Mouse (Mus musculus): ENCODE measurements around the gene Dnaja2.

The Dnaja2 gene

DNA sequence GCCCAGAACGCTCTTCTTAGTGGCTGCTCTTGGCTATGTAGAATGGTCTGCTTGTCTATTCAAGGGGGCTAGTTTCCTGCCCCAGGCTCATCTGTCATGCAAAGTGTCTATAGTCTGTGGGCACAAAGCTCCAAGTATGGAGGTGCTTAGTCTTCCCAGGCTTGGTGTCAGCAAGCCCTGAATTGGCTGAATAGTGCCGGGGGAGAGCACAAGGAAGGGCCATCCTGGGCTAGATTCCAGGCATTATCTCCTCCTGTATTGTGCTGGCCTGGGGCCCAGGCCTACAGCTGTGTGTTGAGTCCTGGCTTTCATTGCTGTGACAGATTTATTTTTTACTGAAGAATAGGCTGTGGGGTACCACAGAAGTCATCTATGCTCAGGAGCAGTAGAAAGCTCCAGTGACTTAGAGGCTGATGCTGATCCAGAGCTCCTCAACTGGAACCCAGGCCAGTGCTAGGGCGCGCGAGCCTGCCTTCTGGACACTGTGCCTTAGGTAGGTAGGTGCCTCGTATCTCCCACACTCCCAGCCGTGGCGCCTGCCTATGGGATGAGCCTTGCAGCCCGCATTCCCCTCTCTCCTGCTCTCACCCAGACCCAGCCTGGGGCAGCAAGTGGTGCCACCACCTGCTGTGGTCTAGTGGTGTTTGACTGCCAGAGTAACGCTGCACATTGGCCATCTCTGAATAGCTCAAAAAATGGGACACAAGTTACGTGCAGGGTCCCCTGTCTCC, 54.0 kb downstream of the Dnaja2 start:
- DNase-seq (ENCODE audit: low read depth, low spot score) = no peak

DNA sequence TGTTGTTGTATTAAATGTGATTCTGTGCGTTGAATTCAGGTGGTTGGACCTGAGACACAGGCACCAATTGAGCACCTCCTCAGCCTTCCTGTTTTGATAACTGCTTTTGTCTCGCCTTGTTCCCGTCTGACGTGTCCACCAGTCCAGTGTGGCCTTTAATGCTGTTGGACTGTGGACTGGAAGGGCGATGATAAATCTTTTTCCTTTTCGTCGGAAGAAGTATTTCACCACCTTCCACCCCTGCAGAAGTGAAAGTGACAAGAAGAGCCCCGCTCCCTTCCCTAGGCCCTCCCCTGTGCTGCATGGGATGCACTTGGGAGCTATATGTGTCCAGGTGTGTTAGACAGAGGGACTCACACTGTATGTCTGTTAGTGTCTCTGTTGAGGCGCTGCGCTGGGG, 54.7 kb downstream of the Dnaja2 start:
- DNase-seq (ENCODE audit: low read depth, low spot score) = no peak

- peak; percentile 98 for DNase-seq (ENCODE audit: low read depth, low spot score)
Observed at GRCm38 (mm10) chr8:85498577-85498976, 56.6 kb downstream of the Dnaja2 start.

DNA sequence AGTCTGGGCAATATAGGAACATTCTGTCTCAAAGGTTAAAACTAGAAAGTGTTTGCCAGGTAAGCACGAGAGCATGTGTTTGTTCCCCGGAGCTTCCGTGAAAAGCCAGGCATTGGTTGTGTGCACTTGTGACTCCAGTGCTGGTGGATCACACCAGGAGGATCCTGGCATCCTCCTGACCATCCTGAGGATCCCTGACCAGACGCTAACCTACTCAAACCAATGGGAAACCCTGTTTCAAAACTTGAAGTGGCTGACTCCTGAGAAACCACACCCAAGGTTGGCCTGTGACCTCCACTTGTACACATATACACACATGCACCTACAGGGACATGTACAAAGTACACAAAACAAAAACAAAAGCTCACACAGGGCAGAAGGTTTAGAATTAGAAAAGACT, 58.4 kb downstream of the Dnaja2 start:
- DNase-seq (ENCODE audit: low read depth, low spot score) = no peak

GRCm38 (mm10) chr8:85496125-85496524, 59.0 kb downstream of the Dnaja2 start:
- no peak for DNase-seq (ENCODE audit: low read depth, low spot score)

DNA sequence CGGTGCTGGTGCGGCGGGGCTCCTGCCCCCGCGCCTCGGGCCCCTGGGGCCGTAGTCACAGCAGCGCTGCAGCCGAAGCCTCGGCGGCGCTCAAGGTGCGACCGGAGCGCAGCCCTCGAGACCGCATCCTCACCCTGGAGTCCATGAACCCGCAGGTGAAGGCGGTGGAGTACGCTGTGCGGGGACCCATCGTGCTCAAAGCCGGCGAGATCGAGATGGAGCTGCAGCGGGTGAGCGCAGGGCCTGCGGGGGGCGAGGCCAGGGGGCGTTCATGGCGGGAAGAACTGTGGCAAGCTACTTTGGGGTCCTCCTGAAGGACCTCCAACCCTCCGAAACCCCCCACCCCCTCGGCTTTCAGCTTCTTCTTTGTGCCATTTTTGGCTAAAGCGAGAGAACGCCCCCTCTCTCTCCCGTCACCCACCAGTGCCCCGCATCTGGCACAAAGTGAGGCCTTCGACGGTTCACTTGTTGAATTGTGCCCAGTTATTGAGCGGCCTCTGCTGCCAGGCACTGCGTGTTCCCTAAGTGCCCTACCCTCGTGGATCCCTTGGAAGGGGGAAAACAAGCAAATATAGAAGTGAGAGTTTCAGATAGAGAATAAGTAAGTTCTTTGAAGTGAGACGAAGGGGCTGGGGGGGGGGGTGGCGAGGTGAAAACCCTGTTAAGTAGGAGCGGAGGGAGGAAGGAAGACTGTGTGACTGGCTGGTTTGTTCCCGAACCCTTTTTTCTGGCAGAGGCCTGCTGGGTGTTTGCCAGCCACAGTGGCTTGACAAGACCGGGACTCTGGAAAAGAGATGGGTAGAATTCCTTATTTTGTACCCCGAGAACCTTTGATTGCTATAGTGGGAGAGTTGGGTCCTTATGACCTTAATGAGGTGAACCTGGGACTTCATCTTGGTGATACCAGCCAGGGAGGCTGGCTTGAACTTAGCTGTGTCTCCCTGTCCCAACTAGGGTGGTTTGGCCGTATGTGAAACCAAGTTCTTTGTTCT, 61.9 kb downstream of the Dnaja2 start:
- DNase-seq (ENCODE audit: low read depth, low spot score) = no peak

DNA sequence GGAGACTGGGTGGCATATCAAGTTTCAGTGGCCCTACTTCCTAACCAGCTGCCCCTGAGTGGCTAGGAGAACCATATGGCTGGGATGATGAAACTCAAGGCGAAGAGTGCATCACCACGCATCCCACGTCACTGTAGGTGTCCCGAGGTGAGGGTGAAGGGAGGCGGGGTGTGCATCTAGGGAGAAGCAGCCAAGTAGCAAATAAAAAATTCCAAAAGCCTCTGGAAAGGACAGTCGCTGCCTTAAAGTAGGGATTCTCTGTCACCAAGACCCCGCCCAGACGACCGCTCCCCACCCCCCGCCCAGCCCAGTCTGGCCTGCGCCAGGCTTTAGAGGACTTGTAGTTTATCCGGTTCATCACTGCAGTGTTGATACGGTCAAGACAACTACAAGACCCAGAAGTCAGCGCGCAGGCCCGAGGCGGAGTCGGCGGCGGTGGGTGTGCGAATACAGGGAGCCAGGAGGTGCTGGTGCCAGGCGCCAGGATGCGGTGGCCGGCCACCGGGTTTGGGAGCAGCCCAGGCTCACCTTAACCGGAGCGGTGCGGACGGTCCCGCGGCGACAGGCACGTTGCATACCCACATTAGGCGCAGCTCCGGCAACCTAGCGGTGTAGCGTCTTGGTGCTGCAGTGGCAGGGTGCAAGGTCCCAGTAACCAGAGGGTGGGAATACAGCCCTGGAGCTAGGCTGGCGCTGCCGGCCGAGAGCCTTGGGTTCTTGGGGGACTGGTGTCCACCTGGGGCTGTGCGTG, 62.8 kb downstream of the Dnaja2 start, which contains the start of gene Gpt2:
Gene Gpt2 (plus strand): TSS at position 452 of the 751 bp plus-strand sequence.
- peak; percentile 97 for DNase-seq (ENCODE audit: low read depth, low spot score)

GRCm38 (mm10) chr8:85489546-85489945, 65.6 kb downstream of the Dnaja2 start:
- peak; percentile 68 for DNase-seq (ENCODE audit: low read depth, low spot score)

DNA sequence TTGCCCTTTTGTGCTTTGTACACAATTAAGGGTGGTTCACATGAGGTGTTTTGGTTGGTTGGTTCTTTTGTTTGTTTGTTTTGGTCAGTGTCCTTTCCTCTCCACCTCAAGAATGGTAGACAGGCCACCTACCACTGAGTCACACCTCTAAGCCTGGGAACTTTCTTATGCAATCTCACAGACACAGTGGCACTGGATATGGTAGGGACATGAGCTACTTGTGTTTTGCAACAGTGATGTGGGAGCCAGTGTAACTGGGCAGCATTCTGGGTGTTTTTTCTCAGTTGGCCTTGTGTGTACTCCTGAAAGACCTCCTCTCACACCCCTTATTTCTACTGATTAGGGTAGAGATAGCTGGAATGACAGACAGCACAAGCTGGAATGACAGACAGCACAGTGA, 66.5 kb downstream of the Dnaja2 start:
- no peak for DNase-seq (ENCODE audit: low read depth, low spot score)

GRCm38 (mm10) chr8:85487906-85488620, 67.1 kb downstream of the Dnaja2 start:
- DNase-seq (ENCODE audit: low read depth, low spot score) = no peak

Measured in ES-CJ7 (cell line).